Mouse (Mus musculus) right cerebral cortex, adult 2 months (tissue): ENCODE measurements at regions not wholly inside any gene's neighbourhood (a gene's known extent, or its start where the extent isn't known, plus 50 kb on each side); places are given as distances from the start of the nearest gene placed in this dataset.

Experiments
- DNase-seq, 2 experiments: peaks; one replicate each; pipeline ENCODE4 v3.0.0; 2021 to 2022; ENCODE audit warnings: low spot score in 2 of 2

- DNase-seq: no peak
These were observed 76.7 kb upstream of the Atp2b1 start for GRCm38 (mm10) chr10:98837289-98838181.

GRCm38 (mm10) chr10:98838926-98839679 is 75.1 kb upstream of the Atp2b1 start:
- DNase-seq: no peak

GRCm38 (mm10) chr10:98839963-98840362 is 74.2 kb upstream of the Atp2b1 start:
- DNase-seq: no peak

GRCm38 (mm10) chr10:98840411-98840810 is 73.8 kb upstream of the Atp2b1 start:
- DNase-seq: no peak

GRCm38 (mm10) chr10:98840957-98841831 is 73.0 kb upstream of the Atp2b1 start:
- no peak for DNase-seq

GRCm38 (mm10) chr10:98841860-98842259 is 72.3 kb upstream of the Atp2b1 start:
- no peak for DNase-seq

GRCm38 (mm10) chr10:98842721-98843120 is 71.5 kb upstream of the Atp2b1 start:
- no peak for DNase-seq

GRCm38 (mm10) chr10:98849851-98850250 is 64.4 kb upstream of the Atp2b1 start:
- DNase-seq: no peak

GRCm38 (mm10) chr10:98857395-98857794 is 56.8 kb upstream of the Atp2b1 start:
- no peak for DNase-seq

- peak; percentile 16 to 26 for DNase-seq
These were observed 52.7 kb upstream of the Atp2b1 start for GRCm38 (mm10) chr10:98861521-98861920.

GRCm38 (mm10) chr10:98862712-98863111 is 51.5 kb upstream of the Atp2b1 start:
- no peak for DNase-seq

- no peak for DNase-seq
These were observed 49.8 kb upstream of the Atp2b1 start for GRCm38 (mm10) chr10:98864384-98864783.
